Mouse (Mus musculus): ENCODE results near the gene Krt82.

- TF ChIP-seq CTCF (IDR thresholded peaks at IDR 0.05; ENCODE audit: borderline replicate concordance, control insufficient read depth, extremely low read depth, insufficient read depth, low read length, poor library complexity) (no peak), POLR2A (IDR thresholded peaks at IDR 0.05; ENCODE audit: control insufficient read depth, extremely low read depth, insufficient read depth, low read length, poor library complexity) (no peak)
Observed at GRCm38 (mm10) chr15:101584456-101584855, 34.0 kb upstream of the Krt82 start.
